Mouse (Mus musculus) ovary, postnatal 14 days (tissue): ENCODE data around the gene Card14.
"Not testable (repeated sequence)": the region's sequence is repeated elsewhere in the genome, so short reads cannot be mapped to it uniquely, and the experiment has no call there.

Source experiments
- DNase-seq: peaks from one replicate; pipeline ENCODE4 v3.0.0; 2022; ENCODE audit warnings: low spot score

Gene Card14

GRCm38 (mm10) chr11:119307658-119307867, at the start of gene Card14:
Card14 (plus strand) TSS chr11:119307768.
- no peak for DNase-seq

- DNase-seq: no peak
Measured at GRCm38 (mm10) chr11:119258216-119258571, 49.4 kb upstream of the Card14 start.

GRCm38 (mm10) chr11:119258572-119259322, 48.8 kb upstream of the Card14 start:
- peak; percentile 54 for DNase-seq

GRCm38 (mm10) chr11:119259977-119260376, 47.6 kb upstream of the Card14 start:
- no peak for DNase-seq

- no peak for DNase-seq
Measured at GRCm38 (mm10) chr11:119264413-119264812, 43.2 kb upstream of the Card14 start.

GRCm38 (mm10) chr11:119265811-119266210, 41.8 kb upstream of the Card14 start:
- DNase-seq: no peak

- DNase-seq: peak; percentile 27
Measured at GRCm38 (mm10) chr11:119267241-119267674, 40.3 kb upstream of the Card14 start.

GRCm38 (mm10) chr11:119267768-119268556, 39.6 kb upstream of the Card14 start, which contains the start of gene Gaa:
Gaa (plus strand) TSS chr11:119267887.
- DNase-seq: peak; percentile 97

GRCm38 (mm10) chr11:119268557-119269195, 38.9 kb upstream of the Card14 start:
- no peak for DNase-seq

GRCm38 (mm10) chr11:119272492-119272891, 35.1 kb upstream of the Card14 start:
- not testable (repeated sequence) for DNase-seq

- DNase-seq: no peak
Measured at GRCm38 (mm10) chr11:119273186-119273930, 34.2 kb upstream of the Card14 start.

GRCm38 (mm10) chr11:119281030-119281429, 26.5 kb upstream of the Card14 start:
- DNase-seq: no peak

GRCm38 (mm10) chr11:119285791-119286527, 21.6 kb upstream of the Card14 start:
- no peak for DNase-seq

- DNase-seq: no peak
Measured at GRCm38 (mm10) chr11:119287207-119287992, 20.2 kb upstream of the Card14 start.

- not testable (repeated sequence) for DNase-seq
Measured at GRCm38 (mm10) chr11:119292861-119293260, 14.7 kb upstream of the Card14 start.

- DNase-seq: no peak
Measured at GRCm38 (mm10) chr11:119297996-119298395, 9.6 kb upstream of the Card14 start.

- no peak for DNase-seq
Measured at GRCm38 (mm10) chr11:119298917-119299316, 8.7 kb upstream of the Card14 start.

- DNase-seq: peak; percentile 93
Measured at GRCm38 (mm10) chr11:119299391-119300245, 8.0 kb upstream of the Card14 start, which contains the start of gene Eif4a3. Eif4a3 (minus strand) TSS chr11:119300089.

- DNase-seq: no peak
Measured at GRCm38 (mm10) chr11:119300246-119300935, 7.2 kb upstream of the Card14 start.
